Mouse (Mus musculus): ENCODE data around the gene Lmo4. TPM values are rescaled to one million over a fixed set of nuclear protein-coding genes. Genes with fewer than 3 reads are reported as not detected.

Gene Lmo4
- total and polyA plus RNA-seq, 3 experiments, result 37.3 to 161 (median 48.1) TPM

DNA sequence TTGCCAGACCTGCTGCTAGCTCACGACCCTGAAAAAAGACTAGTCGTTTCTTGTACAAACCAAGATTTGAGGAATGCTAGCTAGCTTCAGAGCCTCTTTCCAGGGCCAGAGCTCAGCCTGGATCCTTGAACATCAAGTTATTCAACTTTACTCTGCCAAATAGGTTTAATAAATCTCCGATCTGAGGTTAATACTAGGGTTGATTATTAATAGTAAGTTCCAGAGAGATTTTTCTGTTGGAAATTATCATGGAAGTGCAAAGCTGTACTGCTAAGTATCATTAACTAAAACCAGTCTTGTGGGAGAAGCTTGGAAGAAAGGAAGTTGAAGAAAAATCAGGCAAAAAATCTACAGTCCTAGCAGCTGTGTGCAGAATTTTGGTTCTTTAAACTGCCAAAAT, 1.2 kb upstream of the Lmo4 start:
- Histone ChIP-seq H3K36me3 (replicated peaks) (peaks cover 4% of the 10 kb centered on the region), H3K4me3 (ENCODE audit: low read depth, low read length) (peak overlapping the region; percentile 80; the same call in 1 of the 2 replicates), H3K27me3 (ENCODE audit: insufficient read depth, low read length) (no peaks in the 10 kb centered on the region), H3K4me1 (ENCODE audit: insufficient read depth, low read depth, low read length) (peaks cover 17% of the 10 kb centered on the region), H3K9me3 (replicated peaks) (no peaks in the 10 kb centered on the region)
- ATAC-seq (ENCODE audit: extremely low read depth, insufficient number of reproducible peaks, low FRiP score, poor library complexity, severe bottlenecking), result no peak
- TF ChIP-seq GATA2 (IDR thresholded peaks at IDR 0.05; ENCODE audit: borderline replicate concordance, low read depth, low read length), result no peak
- TF ChIP-seq TAL1 (conservative IDR thresholded peaks at IDR 0.05; ENCODE audit: low read depth, low read length), result no peak
- no peak for TF ChIP-seq POLR2AphosphoS5 (IDR thresholded peaks at IDR 0.05; ENCODE audit: insufficient replicate concordance, low read depth, low read length)
- no peak for TF ChIP-seq GATA1 (IDR thresholded peaks at IDR 0.05; ENCODE audit: borderline replicate concordance, low read length)
- no peak for TF ChIP-seq CTCF (IDR thresholded peaks at IDR 0.05; ENCODE audit: low read depth, low read length)
- no peak for DNase-seq (ENCODE audit: low spot score)

DNA sequence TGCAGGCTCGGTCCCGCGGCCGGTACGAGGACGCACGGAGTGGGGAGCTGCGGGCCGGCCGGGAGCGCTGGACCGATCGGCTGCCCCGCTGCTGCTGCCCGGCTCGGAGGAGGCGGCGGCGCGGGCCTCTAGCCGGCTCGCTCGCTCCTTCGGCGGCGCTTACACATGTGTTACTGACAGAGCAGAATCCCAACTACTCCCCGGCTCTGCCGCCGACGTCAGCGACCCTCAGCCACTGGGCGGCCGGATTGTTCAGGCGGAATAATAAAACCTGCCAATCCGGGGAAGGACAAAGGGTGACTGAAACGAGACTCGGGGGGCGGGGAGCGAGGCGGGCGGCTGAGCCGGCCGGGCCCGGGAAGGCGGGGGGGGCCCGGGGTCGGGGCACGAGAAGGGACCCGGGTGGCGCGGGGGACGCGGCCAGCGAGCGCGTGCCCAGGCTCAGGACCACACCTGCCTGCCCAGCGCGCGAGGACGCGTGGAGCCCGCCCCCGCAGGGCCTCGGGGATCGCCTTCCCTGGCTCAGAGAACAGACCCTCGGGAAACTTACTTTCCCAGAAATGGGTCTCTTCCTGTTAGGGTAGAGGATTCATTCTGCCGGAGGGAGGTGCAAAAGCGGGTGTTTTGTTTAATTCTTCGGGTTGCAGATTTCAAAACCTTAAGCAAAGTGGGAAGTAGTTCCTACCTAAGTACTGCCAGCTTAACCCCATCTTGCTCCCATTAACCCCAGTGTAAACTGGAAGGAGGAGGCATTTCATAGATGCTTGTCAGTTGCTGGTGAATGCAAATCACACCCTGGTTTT, 532 bp upstream of the Lmo4 start:
- H3K27me3 ChIP-seq (ENCODE audit: insufficient read depth, low read length), result no peaks in the 10 kb centered on the region
- H3K4me1 ChIP-seq (ENCODE audit: insufficient read depth, low read depth, low read length), result peaks cover 21% of the 10 kb centered on the region
- peak; percentile 98 for DNase-seq (ENCODE audit: low spot score)
- peak overlapping the region; percentile 80 for H3K4me3 ChIP-seq (ENCODE audit: low read depth, low read length)
- no peaks in the 10 kb centered on the region for H3K9me3 ChIP-seq (replicated peaks)
- no peak for TF ChIP-seq CTCF (IDR thresholded peaks at IDR 0.05; ENCODE audit: low read depth, low read length)
- no peak for TF ChIP-seq GATA1 (IDR thresholded peaks at IDR 0.05; ENCODE audit: borderline replicate concordance, low read length)
- no peak for TF ChIP-seq GATA2 (IDR thresholded peaks at IDR 0.05; ENCODE audit: borderline replicate concordance, low read depth, low read length)
- TF ChIP-seq TAL1 (conservative IDR thresholded peaks at IDR 0.05; ENCODE audit: low read depth, low read length), result no peak
- no peak for TF ChIP-seq POLR2AphosphoS5 (IDR thresholded peaks at IDR 0.05; ENCODE audit: insufficient replicate concordance, low read depth, low read length)
- ATAC-seq (ENCODE audit: extremely low read depth, insufficient number of reproducible peaks, low FRiP score, poor library complexity, severe bottlenecking), result peak; percentile 80
- peaks cover 7% of the 10 kb centered on the region for H3K36me3 ChIP-seq (replicated peaks)

DNA sequence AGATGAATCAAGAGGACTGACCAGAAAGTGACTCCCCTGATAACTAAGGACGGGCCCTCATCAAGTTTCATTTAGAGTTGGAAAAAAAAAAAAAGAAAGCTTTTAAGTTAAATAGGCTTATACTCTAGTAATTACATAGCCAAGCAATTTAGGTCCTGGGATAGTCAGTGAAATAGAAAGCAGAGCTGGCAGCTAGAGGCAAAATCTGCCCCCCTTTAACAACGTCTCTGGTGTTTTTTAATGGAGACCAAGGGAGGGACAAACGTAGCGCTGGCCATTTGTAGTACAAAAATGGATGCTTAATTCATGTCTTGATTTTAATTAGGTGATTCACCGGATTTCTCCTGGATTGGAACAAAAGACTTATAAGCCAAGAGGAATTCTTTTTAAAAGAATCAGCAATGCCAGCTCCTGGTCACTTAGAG, 1.0 kb downstream of the Lmo4 start:
- peak overlapping the region; percentile 80 for H3K4me3 ChIP-seq (ENCODE audit: low read depth, low read length)
- ATAC-seq (ENCODE audit: extremely low read depth, insufficient number of reproducible peaks, low FRiP score, poor library complexity, severe bottlenecking), result no peak
- H3K9me3 ChIP-seq (replicated peaks), result no peaks in the 10 kb centered on the region
- no peak for DNase-seq (ENCODE audit: low spot score)
- H3K27me3 ChIP-seq (ENCODE audit: insufficient read depth, low read length), result no peaks in the 10 kb centered on the region
- TF ChIP-seq TAL1 (conservative IDR thresholded peaks at IDR 0.05; ENCODE audit: low read depth, low read length) (no peak), GATA2 (IDR thresholded peaks at IDR 0.05; ENCODE audit: borderline replicate concordance, low read depth, low read length) (no peak), CTCF (IDR thresholded peaks at IDR 0.05; ENCODE audit: low read depth, low read length) (no peak), GATA1 (IDR thresholded peaks at IDR 0.05; ENCODE audit: borderline replicate concordance, low read length) (no peak)
- peaks cover 36% of the 10 kb centered on the region for H3K4me1 ChIP-seq (ENCODE audit: insufficient read depth, low read depth, low read length)
- peaks cover 9% of the 10 kb centered on the region for H3K36me3 ChIP-seq (replicated peaks)

DNA sequence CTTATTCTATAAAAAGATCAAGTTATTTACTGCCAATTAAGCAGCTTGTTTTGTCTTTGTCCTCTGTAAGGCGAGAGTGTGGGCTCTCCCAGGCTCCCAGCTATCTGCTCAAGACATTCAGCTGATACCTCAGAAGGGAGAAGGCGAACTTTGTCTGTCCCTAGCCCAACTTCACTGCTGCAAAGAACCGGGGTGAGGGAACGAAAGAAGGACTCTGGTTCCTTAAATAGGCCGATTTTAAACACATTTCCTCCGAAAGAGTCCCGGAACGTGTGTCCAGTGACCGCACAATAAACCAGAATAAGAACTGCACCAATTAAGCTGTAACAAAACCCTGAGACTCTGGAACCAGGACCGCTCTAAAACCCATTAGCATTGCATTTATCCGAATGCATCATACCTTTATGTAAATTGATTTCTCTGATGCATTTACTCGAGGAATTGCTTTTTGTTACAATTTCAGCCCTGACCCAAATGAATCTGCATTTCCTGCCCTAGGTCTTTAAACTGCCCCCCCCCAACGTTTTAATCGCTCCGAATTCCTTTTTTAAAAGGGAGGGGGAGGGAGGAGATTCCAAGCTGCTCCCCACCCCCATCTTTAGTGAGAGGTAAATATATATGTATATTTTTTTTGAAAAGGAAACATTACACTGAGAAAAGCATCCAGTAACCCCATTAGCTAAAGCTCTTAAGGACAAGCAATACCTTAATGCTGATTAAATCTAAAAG, 1.6 kb downstream of the Lmo4 start:
- no peaks in the 10 kb centered on the region for H3K27me3 ChIP-seq (ENCODE audit: insufficient read depth, low read length)
- ATAC-seq (ENCODE audit: extremely low read depth, insufficient number of reproducible peaks, low FRiP score, poor library complexity, severe bottlenecking) (no peak), DNase-seq (ENCODE audit: low spot score) (no peak)
- peaks cover 42% of the 10 kb centered on the region for H3K4me1 ChIP-seq (ENCODE audit: insufficient read depth, low read depth, low read length)
- no peaks in the 10 kb centered on the region for H3K9me3 ChIP-seq (replicated peaks)
- H3K36me3 ChIP-seq (replicated peaks), result peaks cover 9% of the 10 kb centered on the region
- no peak for TF ChIP-seq GATA2 (IDR thresholded peaks at IDR 0.05; ENCODE audit: borderline replicate concordance, low read depth, low read length)
- TF ChIP-seq POLR2AphosphoS5 (IDR thresholded peaks at IDR 0.05; ENCODE audit: insufficient replicate concordance, low read depth, low read length), result no peak
- no peak for TF ChIP-seq GATA1 (IDR thresholded peaks at IDR 0.05; ENCODE audit: borderline replicate concordance, low read length)
- TF ChIP-seq TAL1 (conservative IDR thresholded peaks at IDR 0.05; ENCODE audit: low read depth, low read length), result no peak
- TF ChIP-seq CTCF (IDR thresholded peaks at IDR 0.05; ENCODE audit: low read depth, low read length), result no peak
- H3K4me3 ChIP-seq (ENCODE audit: low read depth, low read length), result peak overlapping the region; percentile 80

DNA sequence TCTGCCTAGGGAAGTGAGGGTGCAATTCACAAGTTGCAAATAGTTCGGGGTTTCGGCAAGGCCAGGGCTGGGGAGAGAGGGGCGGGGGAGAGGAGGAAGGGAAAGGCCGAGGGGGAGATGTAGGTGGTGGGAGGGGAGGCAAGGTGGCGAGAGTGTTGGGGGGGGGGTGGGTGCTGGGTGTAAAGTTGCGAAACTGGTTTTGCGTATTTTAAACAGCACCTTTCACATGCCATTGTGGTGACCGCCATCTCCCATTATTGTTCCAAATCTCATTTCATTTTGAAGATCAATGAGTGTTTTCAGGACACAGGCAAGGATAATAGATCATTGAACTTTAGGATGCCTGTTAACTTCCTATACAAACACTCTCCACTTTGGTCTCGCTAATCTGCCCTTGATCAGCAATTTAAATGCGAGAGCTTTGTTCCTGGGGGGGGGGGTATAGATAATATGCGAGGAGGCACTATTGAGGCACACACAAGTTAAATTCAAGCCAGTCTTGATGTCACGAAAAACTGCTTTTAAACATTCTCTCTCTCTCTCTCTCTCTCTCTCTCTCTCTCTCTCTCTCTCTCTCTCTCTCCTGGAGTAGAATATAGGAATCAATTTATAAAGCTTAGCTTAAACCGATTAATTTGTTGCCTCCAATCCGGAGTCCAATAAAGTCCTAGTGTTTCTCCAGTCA, 2.3 kb downstream of the Lmo4 start:
- Histone ChIP-seq H3K9me3 (replicated peaks) (no peaks in the 10 kb centered on the region), H3K27me3 (ENCODE audit: insufficient read depth, low read length) (no peaks in the 10 kb centered on the region), H3K36me3 (replicated peaks) (peaks cover 9% of the 10 kb centered on the region), H3K4me3 (ENCODE audit: low read depth, low read length) (peak overlapping the region; percentile 80), H3K4me1 (ENCODE audit: insufficient read depth, low read depth, low read length) (peaks cover 48% of the 10 kb centered on the region)
- TF ChIP-seq POLR2AphosphoS5 (IDR thresholded peaks at IDR 0.05; ENCODE audit: insufficient replicate concordance, low read depth, low read length) (no peak), CTCF (IDR thresholded peaks at IDR 0.05; ENCODE audit: low read depth, low read length) (no peak), GATA1 (IDR thresholded peaks at IDR 0.05; ENCODE audit: borderline replicate concordance, low read length) (no peak), TAL1 (conservative IDR thresholded peaks at IDR 0.05; ENCODE audit: low read depth, low read length) (no peak), GATA2 (IDR thresholded peaks at IDR 0.05; ENCODE audit: borderline replicate concordance, low read depth, low read length) (no peak)
- ATAC-seq (ENCODE audit: extremely low read depth, insufficient number of reproducible peaks, low FRiP score, poor library complexity, severe bottlenecking) (no peak), DNase-seq (ENCODE audit: low spot score) (no peak)
